Mouse (Mus musculus) heart, embryonic 13.5 days (tissue): ENCODE results near the gene Vkorc1. TPM values are rescaled to one million over a fixed set of nuclear protein-coding genes. Genes with fewer than 3 reads are reported as not detected.

Source experiments
- ATAC-seq: fragments of 200-750 bp; cut with Nextera tagmentation; 2 replicates; pipeline ENCODE4 v1.8.0; 2017; ENCODE audit warnings: moderate TSS enrichment; ENCODE audit not compliant: insufficient number of reproducible peaks, low FRiP score, low TSS enrichment; ENCODE audit errors: extremely low read depth
- H3K27ac ChIP-seq: fragments of 300-500 bp; sonication (generic); replicated peaks from 2 replicates; pipeline ENCODE4 v1.5.1; 2015; ENCODE audit warnings: moderate library complexity, mild to moderate bottlenecking, inconsistent platforms
- H3K27me3 ChIP-seq: fragments of 300-500 bp; sonication (generic); replicated peaks from 2 replicates; pipeline ENCODE4 v1.6.1; 2015; ENCODE audit warnings: mild to moderate bottlenecking, inconsistent platforms
- H3K36me3 ChIP-seq: fragments of 300-500 bp; sonication (generic); 2 replicates; pipeline ENCODE4 v1.6.1; 2015; ENCODE audit warnings: mild to moderate bottlenecking, inconsistent platforms
- H3K4me1 ChIP-seq: fragments of 300-500 bp; sonication (generic); 2 replicates; pipeline ENCODE4 v1.6.1; 2015; ENCODE audit warnings: inconsistent platforms
- H3K4me2 ChIP-seq: fragments of 300-500 bp; sonication (generic); 2 replicates; pipeline ENCODE4 v1.6.1; 2015; ENCODE audit warnings: inconsistent platforms, mild to moderate bottlenecking, moderate library complexity
- H3K4me3 ChIP-seq: fragments of 300-500 bp; sonication (generic); 2 replicates; pipeline ENCODE4 v1.5.1; 2015; ENCODE audit warnings: moderate library complexity, mild to moderate bottlenecking, inconsistent platforms
- H3K9ac ChIP-seq: fragments of 300-500 bp; sonication (generic); 2 replicates; pipeline ENCODE4 v1.6.1; 2015; ENCODE audit warnings: inconsistent platforms, mild to moderate bottlenecking, moderate library complexity
- H3K9me3 ChIP-seq: fragments of 300-500 bp; sonication (generic); 2 replicates; pipeline ENCODE4 v1.6.1; 2016; ENCODE audit warnings: inconsistent platforms
- WGBS: fragments of 180-500 bp; shearing (Covaris S2); methylation state at CpG from one replicate; pipeline ENCODE4 v1.1.7; 2015; ENCODE audit warnings: mixed read lengths; 5-methylcytosine and 5-hydroxymethylcytosine counted together
- polyA plus RNA-seq: library from polyadenylated mRNA; unstranded; fragments of >200 nt; fragmentation: Nextera tagmentation; extraction: Ambion mirVana; gene quantifications from 2 replicates; pipeline ENCODE4 v1.2.1, GENCODE M21; 2015

Gene Vkorc1
- polyA plus RNA-seq, 1 experiment from 2014 or later = 109 TPM

- H3K36me3 ChIP-seq = peaks cover 54% of the 10 kb centered on the region
- peak; percentile 86 for ATAC-seq
- H3K4me1 ChIP-seq = peaks cover 31% of the 10 kb centered on the region
- H3K9ac ChIP-seq = peak overlapping the region; percentile 98
- H3K27ac ChIP-seq = peak overlapping the region; percentile 99
- H3K4me2 ChIP-seq = peak overlapping the region; percentile 95
- no peaks in the 10 kb centered on the region for H3K27me3 ChIP-seq
- peak overlapping the region; percentile 97 for H3K4me3 ChIP-seq
- no peaks in the 10 kb centered on the region for H3K9me3 ChIP-seq
- WGBS = under 1% methylated on average over 43 of the region's 43 CpGs
Observed at GRCm38 (mm10) chr7:127875627-127876001, 19.8 kb downstream of the Vkorc1 start.

- H3K27ac ChIP-seq = peak overlapping the region; percentile 99
- ATAC-seq = no peak
Observed at GRCm38 (mm10) chr7:127874812-127875626, 20.4 kb downstream of the Vkorc1 start.

GRCm38 (mm10) chr7:127870136-127870821 lies 25.1 kb downstream of the Vkorc1 start:
- Histone ChIP-seq H3K4me1 (peaks cover 30% of the 10 kb centered on the region), H3K4me3 (no peak overlapping the region), H3K36me3 (peaks cover 61% of the 10 kb centered on the region), H3K4me2 (no peak overlapping the region), H3K9ac (no peak overlapping the region), H3K9me3 (no peaks in the 10 kb centered on the region), H3K27me3 (no peaks in the 10 kb centered on the region), H3K27ac (no peak overlapping the region)
- no peak for ATAC-seq
- 76% methylated on average over 5 of the region's 5 CpGs for WGBS

More at GRCm38 (mm10) chr7:127874812-127875626, 20.4 kb downstream of the Vkorc1 start:
- H3K36me3 ChIP-seq = peaks cover 53% of the 10 kb centered on the region
- H3K4me2 ChIP-seq = peak overlapping the region; percentile 95
- H3K27me3 ChIP-seq = no peaks in the 10 kb centered on the region
- peak overlapping the region; percentile 97 for H3K4me3 ChIP-seq
- peaks cover 31% of the 10 kb centered on the region for H3K4me1 ChIP-seq
- no peaks in the 10 kb centered on the region for H3K9me3 ChIP-seq
- H3K9ac ChIP-seq = peak overlapping the region; percentile 98
- 5% methylated on average over 20 of the region's 20 CpGs for WGBS

- peaks cover 71% of the 10 kb centered on the region for H3K36me3 ChIP-seq
Observed at GRCm38 (mm10) chr7:127869149-127869810, 26.1 kb downstream of the Vkorc1 start.

GRCm38 (mm10) chr7:127867641-127868040 lies 27.8 kb downstream of the Vkorc1 start:
- no peak overlapping the region for H3K9ac ChIP-seq
- H3K4me1 ChIP-seq = peaks cover 8% of the 10 kb centered on the region; the same call in 1 of the 2 replicates
- 95% methylated on average over 18 of the region's 18 CpGs for WGBS
- no peak for ATAC-seq
- no peak overlapping the region for H3K4me3 ChIP-seq
- no peak overlapping the region for H3K4me2 ChIP-seq
- no peaks in the 10 kb centered on the region for H3K9me3 ChIP-seq
- H3K36me3 ChIP-seq = peaks cover 64% of the 10 kb centered on the region
- no peaks in the 10 kb centered on the region for H3K27me3 ChIP-seq
- H3K27ac ChIP-seq = no peak overlapping the region

More at GRCm38 (mm10) chr7:127869149-127869810, 26.1 kb downstream of the Vkorc1 start:
- no peak overlapping the region for H3K9ac ChIP-seq
- no peaks in the 10 kb centered on the region for H3K9me3 ChIP-seq
- peaks cover 22% of the 10 kb centered on the region for H3K4me1 ChIP-seq
- WGBS = 63% methylated on average over 3 of the region's 3 CpGs
- no peak overlapping the region for H3K27ac ChIP-seq
- H3K27me3 ChIP-seq = no peaks in the 10 kb centered on the region
- H3K4me2 ChIP-seq = no peak overlapping the region
- no peak overlapping the region for H3K4me3 ChIP-seq
- no peak for ATAC-seq

- H3K27ac ChIP-seq = no peak overlapping the region
- H3K4me3 ChIP-seq = no peak overlapping the region
- peaks cover 56% of the 10 kb centered on the region for H3K36me3 ChIP-seq
- H3K4me2 ChIP-seq = no peak overlapping the region
- ATAC-seq = no peak
- H3K9ac ChIP-seq = no peak overlapping the region
- 92% methylated on average over 12 of the region's 12 CpGs for WGBS
- peaks cover 8% of the 10 kb centered on the region; the same call in 1 of the 2 replicates for H3K4me1 ChIP-seq
- no peaks in the 10 kb centered on the region for H3K9me3 ChIP-seq
- H3K27me3 ChIP-seq = no peaks in the 10 kb centered on the region
Observed at GRCm38 (mm10) chr7:127866434-127866833, 29.0 kb downstream of the Vkorc1 start.

- ATAC-seq = no peak
Observed at GRCm38 (mm10) chr7:127858258-127858657, 37.2 kb downstream of the Vkorc1 start.

GRCm38 (mm10) chr7:127850906-127851305 lies 44.5 kb downstream of the Vkorc1 start:
- H3K4me1 ChIP-seq = peaks cover 7% of the 10 kb centered on the region
- no peak overlapping the region for H3K4me2 ChIP-seq
- peaks cover 31% of the 10 kb centered on the region for H3K36me3 ChIP-seq
- no peaks in the 10 kb centered on the region for H3K9me3 ChIP-seq
- WGBS = 63% methylated on average over 5 of the region's 5 CpGs
- no peak overlapping the region for H3K27ac ChIP-seq
- H3K27me3 ChIP-seq = no peaks in the 10 kb centered on the region
- ATAC-seq = no peak
- no peak overlapping the region for H3K9ac ChIP-seq
- H3K4me3 ChIP-seq = no peak overlapping the region

More at GRCm38 (mm10) chr7:127858258-127858657, 37.2 kb downstream of the Vkorc1 start:
- Histone ChIP-seq H3K4me2 (no peak overlapping the region), H3K27me3 (no peaks in the 10 kb centered on the region), H3K9ac (no peak overlapping the region), H3K36me3 (no peaks in the 10 kb centered on the region), H3K4me1 (no peaks in the 10 kb centered on the region), H3K27ac (no peak overlapping the region), H3K4me3 (no peak overlapping the region), H3K9me3 (no peaks in the 10 kb centered on the region)
- 75% methylated on average over 6 of the region's 6 CpGs for WGBS

GRCm38 (mm10) chr7:127849973-127850875 lies 45.2 kb downstream of the Vkorc1 start:
- H3K36me3 ChIP-seq = peaks cover 38% of the 10 kb centered on the region
- H3K27ac ChIP-seq = no peak overlapping the region
- no peak overlapping the region for H3K4me3 ChIP-seq
- WGBS = 64% methylated on average over 6 of the region's 6 CpGs
- H3K4me1 ChIP-seq = peaks cover 7% of the 10 kb centered on the region
- no peaks in the 10 kb centered on the region for H3K27me3 ChIP-seq
- no peaks in the 10 kb centered on the region for H3K9me3 ChIP-seq
- H3K9ac ChIP-seq = no peak overlapping the region
- no peak for ATAC-seq
- no peak overlapping the region for H3K4me2 ChIP-seq
